9 mouse cellular contexts compared by ENCODE assay signal in genomic region chr17:80373726-80374096, GRCm38 (mm10). TPM values are rescaled to one million over a fixed set of nuclear protein-coding genes. Genes with fewer than 3 reads are reported as not detected.
DNase-seq lines count a peak whose midpoint lies in the region; ATAC-seq and TF ChIP-seq lines count a peak whose summit lies in the region.
"Had no signal": no experiment of that assay in that cellular context is flagged by ENCODE, and none has a peak within 500 bp of the region (broad histone marks: within the 10 kb centered on the region; RNA-seq: fewer than 3 reads in every experiment).

No protein-coding gene starts in this region.

- peak; percentile 83 for ATAC-seq in neural tube, embryonic 14.5 days (ENCODE audit: low read depth)

- WGBS in lung, adult 2 months = 20% methylated on average over 29 of the region's 29 CpGs
- WGBS in forebrain, embryonic 10.5 days = 27% methylated on average over 29 of the region's 29 CpGs
- 23% methylated on average over 29 of the region's 29 CpGs for WGBS in limb, embryonic 10.5 days
- WGBS in neural tube, embryonic 14.5 days = 16% methylated on average over 29 of the region's 29 CpGs

- no peaks in the 10 kb centered on the region for H3K36me3 ChIP-seq in forebrain, embryonic 10.5 days (replicated peaks)
- no peaks in the 10 kb centered on the region for H3K36me3 ChIP-seq in limb, embryonic 10.5 days
- no peaks in the 10 kb centered on the region for H3K36me3 ChIP-seq in neural tube, embryonic 14.5 days (ENCODE audit: control insufficient read depth, insufficient read depth, low read length)

- H3K27ac ChIP-seq in forebrain, embryonic 10.5 days = peak overlapping the region; percentile 88
- H3K27ac ChIP-seq in limb, embryonic 10.5 days = peak overlapping the region; percentile 92
- peak overlapping the region; percentile 83 for H3K27ac ChIP-seq in neural tube, embryonic 14.5 days (ENCODE audit: low read depth, low read length)

- peak overlapping the region; percentile 84 for H3K4me2 ChIP-seq in neural tube, embryonic 14.5 days (ENCODE audit: low read depth, low read length)

- peaks cover 2% of the 10 kb centered on the region for H3K4me1 ChIP-seq in lung, adult 2 months (ENCODE audit: control insufficient read depth, insufficient read depth, low read length)
- peaks cover 13% of the 10 kb centered on the region for H3K4me1 ChIP-seq in forebrain, embryonic 10.5 days
- peaks cover 13% of the 10 kb centered on the region for H3K4me1 ChIP-seq in limb, embryonic 10.5 days
- H3K4me1 ChIP-seq in neural tube, embryonic 14.5 days (ENCODE audit: control insufficient read depth, insufficient read depth, low read length) = no peaks in the 10 kb centered on the region

- H3K27me3 ChIP-seq in forebrain, embryonic 10.5 days (ENCODE audit: poor library complexity, severe bottlenecking) = peaks cover 56% of the 10 kb centered on the region
- peaks cover 46% of the 10 kb centered on the region for H3K27me3 ChIP-seq in limb, embryonic 10.5 days (ENCODE audit: low read depth, poor library complexity, severe bottlenecking)
- no peaks in the 10 kb centered on the region for H3K27me3 ChIP-seq in neural tube, embryonic 14.5 days (ENCODE audit: control insufficient read depth, insufficient read depth, low read length)

- no peak for DNase-seq in lung, adult 2 months
- no peak for DNase-seq in lung, postnatal 10 days
- DNase-seq in forebrain, embryonic 10.5 days (ENCODE audit: extremely low spot score, low spot score) = no peak
- no peak for DNase-seq in limb, embryonic 10.5 days (ENCODE audit: low spot score)
- no peak for DNase-seq in layer of hippocampus, postnatal 10 days (ENCODE audit: low spot score in 2 of 2)
- DNase-seq in B cell, adult 2 months = no peak
- DNase-seq in kidney, postnatal 25 days = no peak

- H3K4me3 ChIP-seq in lung, adult 2 months (replicated peaks; ENCODE audit: extremely low read depth, low read depth, low read length) = peak overlapping the region; percentile 48
- H3K4me3 ChIP-seq in forebrain, embryonic 10.5 days = peak overlapping the region; percentile 59
- H3K4me3 ChIP-seq in limb, embryonic 10.5 days = peak overlapping the region; percentile 59
- H3K4me3 ChIP-seq in neural tube, embryonic 14.5 days (ENCODE audit: low read depth, low read length) = peak overlapping the region; percentile 36

- no peaks in the 10 kb centered on the region for H3K9me3 ChIP-seq in forebrain, embryonic 10.5 days
- H3K9me3 ChIP-seq in limb, embryonic 10.5 days (replicated peaks) = no peaks in the 10 kb centered on the region
- H3K9me3 ChIP-seq in neural tube, embryonic 14.5 days (ENCODE audit: control insufficient read depth, low read length) = no peaks in the 10 kb centered on the region

- no peak for TF ChIP-seq POLR2A in lung, adult 2 months (IDR thresholded peaks at IDR 0.05; ENCODE audit: borderline replicate concordance, extremely low read depth, low read depth, low read length)

- peak overlapping the region; percentile 72 for H3K9ac ChIP-seq in neural tube, embryonic 14.5 days (replicated peaks; ENCODE audit: low read depth, low read length)

- TF ChIP-seq CTCF in lung, adult 2 months (IDR thresholded peaks at IDR 0.05; ENCODE audit: insufficient read depth, low read length) = no peak

RNA-seq across cellular contexts. Expression of gene Gm10190, which starts 0.4 kb away (rescaled TPM):
- 0.79 TPM in 1 of 2 replicates, not detected in the other for polyA plus RNA-seq in lung, adult 2 months (2012; rRNA removed)
- 0.63 TPM in 1 of 2 replicates, not detected in the other for polyA plus RNA-seq in forebrain, embryonic 10.5 days (2016; fragmentation: Nextera tagmentation; extraction: Ambion mirVana)
- polyA plus RNA-seq in limb, embryonic 10.5 days (2016; fragmentation: Nextera tagmentation; extraction: Ambion mirVana) = 1.1 TPM in 1 of 2 replicates, not detected in the other
- 2.1 and 2.5 TPM in 2 replicates for polyA plus RNA-seq in neural tube, embryonic 14.5 days (2014; fragmentation: Nextera tagmentation; extraction: Ambion mirVana)
- 1 to 10 TPM in 1 of 2 experiments, not detected in 1; 4.9 TPM for total RNA-seq in layer of hippocampus, postnatal 10 days (2021)
- total RNA-seq: neutrophil, adult 5-6 weeks had no signal
